Mouse (Mus musculus) lung, adult 2 months (tissue): ENCODE data around the gene Myd88.

ENCODE experiments used
- CTCF ChIP-seq: fragments of 200-500 bp; IDR thresholded peaks from 2 replicates; pipeline ENCODE4 v1.5.1; 2011; ENCODE audit warnings: mild to moderate bottlenecking, low read length, control low read depth; ENCODE audit not compliant: insufficient read depth
- POLR2A ChIP-seq: fragments of 200-500 bp; IDR thresholded peaks from 2 replicates; pipeline ENCODE4 v1.6.1; 2011; ENCODE audit warnings: low read depth, mild to moderate bottlenecking, control low read depth, low read length, borderline replicate concordance; ENCODE audit errors: extremely low read depth

- TF ChIP-seq CTCF (no peak), POLR2A (no peak)
These were observed 10.8 kb downstream of the Myd88 start for GRCm38 (mm10) chr9:119330186-119330963.
